Mouse (Mus musculus) frontal cortex, postnatal 36 days (tissue): ENCODE data around the gene Siglecg.
A peak's percentile ranks its signal among the peaks of the same experiment; 100 is the strongest.

Experiments
- DNase-seq, 2 experiments: peaks; one replicate each; pipeline ENCODE4 v3.0.0; 2022; ENCODE audit warnings: low spot score in 2 of 2

Gene Siglecg

GRCm38 (mm10) chr7:43441071-43441470 is 33.1 kb downstream of the Siglecg start:
- no peak for DNase-seq

GRCm38 (mm10) chr7:43442684-43443083 is 34.7 kb downstream of the Siglecg start:
- DNase-seq: no peak

- peak; percentile 70 to 74 for DNase-seq
These were observed 35.3 kb downstream of the Siglecg start for GRCm38 (mm10) chr7:43443126-43443916.

GRCm38 (mm10) chr7:43443917-43444293 is 35.9 kb downstream of the Siglecg start, which contains the start of the genes Etfb and Gm45233:
Gene Etfb, plus strand, starts transcription at chr7:43444083.
Gene Gm45233, plus strand, starts transcription at chr7:43444128.
- DNase-seq: peak; percentile 94 to 95

GRCm38 (mm10) chr7:43447801-43448200 is 39.8 kb downstream of the Siglecg start:
- DNase-seq: no peak

- DNase-seq: no peak
These were observed 40.2 kb downstream of the Siglecg start for GRCm38 (mm10) chr7:43448246-43448645.

GRCm38 (mm10) chr7:43449811-43450210 is 41.8 kb downstream of the Siglecg start:
- DNase-seq: no peak

- no peak for DNase-seq
These were observed 43.7 kb downstream of the Siglecg start for GRCm38 (mm10) chr7:43451726-43452125.

- DNase-seq: no peak
These were observed 44.6 kb downstream of the Siglecg start for GRCm38 (mm10) chr7:43452609-43453008.

- DNase-seq: no peak
These were observed 45.8 kb downstream of the Siglecg start for GRCm38 (mm10) chr7:43453599-43454355.

GRCm38 (mm10) chr7:43454371-43454770 is 46.4 kb downstream of the Siglecg start:
- no peak for DNase-seq

- DNase-seq: no peak
These were observed 54.8 kb downstream of the Siglecg start, which contains the start of gene Vsig10l for GRCm38 (mm10) chr7:43462851-43463250. Gene Vsig10l, plus strand, starts transcription at chr7:43463151.

- no peak for DNase-seq
These were observed 56.0 kb downstream of the Siglecg start for GRCm38 (mm10) chr7:43463976-43464375.

- no peak for DNase-seq
These were observed 56.9 kb downstream of the Siglecg start for GRCm38 (mm10) chr7:43464864-43465343.

- peak; percentile 70 to 75 for DNase-seq
These were observed 57.5 kb downstream of the Siglecg start for GRCm38 (mm10) chr7:43465344-43466098.

GRCm38 (mm10) chr7:43466099-43466694 is 58.2 kb downstream of the Siglecg start:
- DNase-seq: peak; percentile 71 to 73
